Mouse (Mus musculus) lung, embryonic 15.5 days (tissue): ENCODE measurements around the gene Gja4. TPM values are rescaled to one million over a fixed set of nuclear protein-coding genes. Genes with fewer than 3 reads are reported as not detected.

ENCODE experiments used
- ATAC-seq: fragments of 200-750 bp; cut with Nextera tagmentation; 2 replicates; pipeline ENCODE4 v1.8.0; 2017; ENCODE audit warnings: moderate number of reproducible peaks, borderline replicate concordance; ENCODE audit not compliant: low FRiP score, low TSS enrichment; ENCODE audit errors: extremely low read depth
- H3K27ac ChIP-seq: fragments of 300-500 bp; sonication (generic); 2 replicates; pipeline ENCODE4 v1.5.1; 2015; ENCODE audit warnings: moderate library complexity, mild to moderate bottlenecking, inconsistent platforms
- H3K27me3 ChIP-seq: fragments of 300-500 bp; sonication (generic); 2 replicates; pipeline ENCODE4 v1.6.1; 2015; ENCODE audit warnings: inconsistent platforms
- H3K36me3 ChIP-seq: fragments of 300-500 bp; sonication (generic); 2 replicates; pipeline ENCODE4 v1.6.1; 2015; ENCODE audit warnings: inconsistent platforms
- H3K4me1 ChIP-seq: fragments of 300-500 bp; sonication (generic); 2 replicates; pipeline ENCODE4 v1.6.1; 2015; ENCODE audit warnings: inconsistent platforms
- H3K4me2 ChIP-seq: fragments of 300-500 bp; sonication (generic); 2 replicates; pipeline ENCODE4 v1.6.1; 2015; ENCODE audit warnings: inconsistent platforms, mild to moderate bottlenecking, moderate library complexity
- H3K4me3 ChIP-seq: fragments of 300-500 bp; sonication (generic); 2 replicates; pipeline ENCODE4 v1.5.1; 2015; ENCODE audit warnings: mild to moderate bottlenecking, inconsistent platforms
- H3K9ac ChIP-seq: fragments of 300-500 bp; sonication (generic); 2 replicates; pipeline ENCODE4 v1.6.1; 2015; ENCODE audit warnings: inconsistent platforms
- H3K9me3 ChIP-seq: fragments of 300-500 bp; sonication (generic); 2 replicates; pipeline ENCODE4 v1.6.1; 2016; ENCODE audit warnings: inconsistent platforms
- WGBS: fragments of 180-500 bp; shearing (Covaris S2); methylation state at CpG from one replicate; pipeline ENCODE4 v1.1.7; 2015; 5-methylcytosine and 5-hydroxymethylcytosine counted together
- polyA plus RNA-seq: library from polyadenylated mRNA; unstranded; fragments of >200 nt; fragmentation: Nextera tagmentation; extraction: Ambion mirVana; gene quantifications from 2 replicates; pipeline ENCODE4 v1.2.1, GENCODE M21; 2015

Gja4 gene
- polyA plus RNA-seq, 1 experiment from 2014 or later = 33.2 TPM

GRCm38 (mm10) chr4:127334870-127335504, 21.1 kb upstream of the Gja4 start:
- Histone ChIP-seq H3K4me2 (no peak overlapping the region), H3K4me3 (no peak overlapping the region), H3K36me3 (no peaks in the 10 kb centered on the region), H3K9ac (no peak overlapping the region), H3K4me1 (peaks cover 11% of the 10 kb centered on the region), H3K27me3 (peaks cover 28% of the 10 kb centered on the region), H3K9me3 (no peaks in the 10 kb centered on the region), H3K27ac (0 out of 2 replicates have a peak overlapping the region, but pooled peaks have one; percentile 0)
- no peak for ATAC-seq
- WGBS = 20% methylated on average over 5 of the region's 5 CpGs

DNA sequence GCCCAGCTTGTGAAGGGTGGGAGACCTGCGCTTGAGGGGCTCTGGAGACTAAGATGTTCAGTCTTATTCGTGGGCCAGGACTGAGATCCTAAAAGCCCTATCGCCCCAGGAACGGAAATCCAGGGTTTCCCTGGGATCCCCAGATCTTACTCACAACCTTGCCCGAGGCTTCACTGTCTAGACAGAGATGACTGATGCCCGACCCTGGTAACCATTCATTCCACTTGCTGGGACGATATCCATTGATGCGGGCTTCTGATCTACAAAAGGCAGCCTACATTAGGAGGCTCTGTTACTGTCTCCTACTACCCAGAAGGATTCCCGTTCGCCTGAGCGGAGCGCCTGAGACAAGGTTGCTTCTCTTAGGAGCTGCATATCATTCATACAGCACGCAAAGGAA, 17.3 kb upstream of the Gja4 start:
- ATAC-seq = no peak
- 25% methylated on average over 13 of the region's 13 CpGs for WGBS
- peak overlapping the region; percentile 50; the same call in 1 of the 2 replicates for H3K4me2 ChIP-seq
- H3K36me3 ChIP-seq = no peaks in the 10 kb centered on the region
- no peak overlapping the region for H3K4me3 ChIP-seq
- no peak overlapping the region for H3K27ac ChIP-seq
- H3K9ac ChIP-seq = no peak overlapping the region
- peaks cover 11% of the 10 kb centered on the region for H3K4me1 ChIP-seq
- no peaks in the 10 kb centered on the region for H3K9me3 ChIP-seq
- peaks cover 58% of the 10 kb centered on the region for H3K27me3 ChIP-seq

DNA sequence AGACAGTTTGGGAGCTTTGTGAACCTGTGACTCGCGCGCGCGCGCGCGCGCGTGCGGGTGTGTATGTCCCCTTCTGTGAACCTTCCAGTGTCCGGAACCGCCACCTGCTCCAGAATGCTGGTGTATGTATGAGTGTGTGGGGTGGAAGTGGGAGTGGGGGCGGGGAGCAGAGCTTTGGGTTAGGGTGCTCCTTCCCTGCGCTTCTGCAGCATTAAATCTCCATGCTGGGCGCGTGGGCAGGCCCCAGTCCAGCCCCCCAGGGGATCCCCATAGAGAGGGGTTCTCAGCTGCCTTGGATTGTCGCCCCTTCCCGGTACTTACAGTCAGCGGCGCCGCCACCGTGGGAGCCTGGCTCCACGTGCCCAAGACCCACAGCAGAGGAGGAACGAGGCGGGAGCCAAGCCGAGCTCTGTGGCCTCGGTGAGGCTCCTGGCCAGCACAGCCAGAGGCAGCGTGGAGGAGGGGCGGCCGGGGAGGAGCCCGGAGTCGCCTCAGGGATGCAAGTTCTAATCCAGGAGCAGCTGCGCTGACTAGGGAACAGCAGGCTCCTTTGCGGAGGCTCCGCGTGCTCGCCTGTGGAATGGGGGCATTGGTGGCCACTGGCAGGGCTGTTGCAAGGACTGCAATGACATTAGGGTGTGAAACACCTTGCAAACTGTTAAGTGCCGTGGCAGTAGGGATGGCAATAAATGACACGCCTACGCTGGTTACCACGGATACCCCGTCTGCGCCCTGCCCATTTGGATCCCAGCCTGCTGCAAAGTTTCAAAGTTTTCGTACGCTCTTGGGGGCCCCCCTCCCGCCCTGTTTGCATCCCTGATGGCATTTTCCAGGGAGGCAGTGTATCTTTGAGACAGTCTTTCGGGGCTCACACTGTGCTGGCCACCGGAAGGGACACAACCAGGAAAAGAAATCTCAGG, 16.6 kb upstream of the Gja4 start, which contains the start of gene Gjb3:
Gene Gjb3, minus strand, starts transcription at position 664 of the 920 bp plus-strand sequence.
- ATAC-seq = no peak
- H3K9ac ChIP-seq = 0 out of 2 replicates have a peak within 1 kb of the TSS, but pooled peaks have one; percentile 6
- no peak within 1 kb of the TSS for H3K27ac ChIP-seq
- H3K36me3 ChIP-seq = no peaks in the 10 kb centered on the region
- H3K27me3 ChIP-seq = peaks cover 59% of the 10 kb centered on the region
- peak within 1 kb of the TSS; percentile 23 for H3K4me3 ChIP-seq
- WGBS = 2% methylated on average over 49 of the region's 49 CpGs
- H3K4me2 ChIP-seq = peak within 1 kb of the TSS; percentile 50
- H3K4me1 ChIP-seq = peaks cover 11% of the 10 kb centered on the region
- no peaks in the 10 kb centered on the region for H3K9me3 ChIP-seq

DNA sequence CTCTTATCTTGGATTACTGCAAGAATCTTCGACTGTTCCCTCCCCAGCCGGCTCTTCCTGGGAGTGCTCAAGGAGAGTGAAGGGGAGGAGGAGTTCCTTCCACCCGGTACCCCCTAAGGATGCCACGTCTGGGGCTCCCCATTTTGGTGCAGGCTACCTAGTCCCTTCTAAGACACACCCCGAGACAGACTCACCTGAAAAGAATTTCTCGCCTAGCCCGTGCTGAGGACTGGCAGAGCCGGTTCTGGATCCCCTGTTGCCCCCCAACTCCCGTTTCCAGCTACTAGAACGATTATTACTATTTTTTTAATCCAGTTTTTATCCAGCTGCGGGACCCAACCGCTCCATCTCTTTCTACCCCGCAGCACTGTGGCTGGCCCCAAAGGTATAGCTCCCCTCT, 15.9 kb upstream of the Gja4 start:
- Histone ChIP-seq H3K4me1 (peaks cover 11% of the 10 kb centered on the region), H3K4me2 (peak overlapping the region; percentile 50), H3K36me3 (no peaks in the 10 kb centered on the region), H3K27me3 (peaks cover 65% of the 10 kb centered on the region), H3K4me3 (peak overlapping the region; percentile 23), H3K9me3 (no peaks in the 10 kb centered on the region), H3K9ac (no peak overlapping the region), H3K27ac (no peak overlapping the region)
- under 1% methylated on average over 13 of the region's 13 CpGs for WGBS
- ATAC-seq = peak; percentile 50; the same call in 1 of the 2 replicates

GRCm38 (mm10) chr4:127329046-127329445, 15.2 kb upstream of the Gja4 start:
- no peak overlapping the region for H3K4me3 ChIP-seq
- no peaks in the 10 kb centered on the region for H3K9me3 ChIP-seq
- peaks cover 11% of the 10 kb centered on the region for H3K4me1 ChIP-seq
- no peak overlapping the region for H3K4me2 ChIP-seq
- peaks cover 65% of the 10 kb centered on the region for H3K27me3 ChIP-seq
- WGBS = 16% methylated on average over 3 of the region's 3 CpGs
- no peak for ATAC-seq
- H3K36me3 ChIP-seq = no peaks in the 10 kb centered on the region
- H3K27ac ChIP-seq = no peak overlapping the region
- no peak overlapping the region for H3K9ac ChIP-seq

- ATAC-seq = no peak
- H3K36me3 ChIP-seq = no peaks in the 10 kb centered on the region
- H3K9me3 ChIP-seq = no peaks in the 10 kb centered on the region
- peaks cover 65% of the 10 kb centered on the region for H3K27me3 ChIP-seq
- H3K4me1 ChIP-seq = peaks cover 11% of the 10 kb centered on the region
- H3K27ac ChIP-seq = no peak overlapping the region
- 53% methylated on average over 7 of the region's 7 CpGs for WGBS
- H3K9ac ChIP-seq = no peak overlapping the region
- no peak overlapping the region for H3K4me2 ChIP-seq
- no peak overlapping the region for H3K4me3 ChIP-seq
Observed at GRCm38 (mm10) chr4:127328378-127328777, 14.5 kb upstream of the Gja4 start.

- Histone ChIP-seq H3K36me3 (no peaks in the 10 kb centered on the region), H3K4me1 (peaks cover 11% of the 10 kb centered on the region), H3K27me3 (peaks cover 64% of the 10 kb centered on the region), H3K4me3 (no peak overlapping the region), H3K27ac (no peak overlapping the region), H3K9me3 (no peaks in the 10 kb centered on the region), H3K9ac (no peak overlapping the region), H3K4me2 (no peak overlapping the region)
- ATAC-seq = no peak
- WGBS = 56% methylated on average over 6 of the region's 6 CpGs
Observed at GRCm38 (mm10) chr4:127327749-127328148, 13.9 kb upstream of the Gja4 start.

GRCm38 (mm10) chr4:127327258-127327657, 13.4 kb upstream of the Gja4 start:
- ATAC-seq = no peak
- 28% methylated on average over 7 of the region's 7 CpGs for WGBS
- peaks cover 11% of the 10 kb centered on the region for H3K4me1 ChIP-seq
- no peak overlapping the region for H3K4me3 ChIP-seq
- peaks cover 60% of the 10 kb centered on the region for H3K27me3 ChIP-seq
- no peak overlapping the region for H3K4me2 ChIP-seq
- H3K9me3 ChIP-seq = no peaks in the 10 kb centered on the region
- no peaks in the 10 kb centered on the region for H3K36me3 ChIP-seq
- no peak overlapping the region for H3K27ac ChIP-seq
- no peak overlapping the region for H3K9ac ChIP-seq

DNA sequence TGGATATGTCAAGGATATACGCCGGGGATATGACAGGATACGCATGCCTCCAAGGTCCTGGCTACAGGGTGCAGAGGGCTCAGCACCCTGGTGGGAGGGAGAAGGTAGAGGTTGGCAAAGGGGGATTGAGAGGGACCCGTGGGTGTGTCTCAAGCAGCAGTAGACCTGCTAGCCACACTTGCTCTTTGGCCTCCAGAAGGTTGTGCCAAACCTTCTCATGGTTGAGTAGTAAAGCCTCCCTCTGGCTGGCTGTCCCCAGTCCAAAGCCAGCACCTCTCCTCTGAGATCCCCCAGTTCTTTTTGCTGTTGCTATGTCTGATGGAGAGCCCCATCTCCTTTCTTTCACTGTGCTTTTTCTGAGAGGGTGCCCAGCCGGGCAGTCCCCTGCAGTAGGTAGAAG, 11.4 kb upstream of the Gja4 start:
- H3K27me3 ChIP-seq = peaks cover 40% of the 10 kb centered on the region
- H3K4me1 ChIP-seq = peaks cover 3% of the 10 kb centered on the region
- H3K9ac ChIP-seq = no peak overlapping the region
- no peaks in the 10 kb centered on the region for H3K36me3 ChIP-seq
- H3K9me3 ChIP-seq = no peaks in the 10 kb centered on the region
- H3K4me3 ChIP-seq = no peak overlapping the region
- no peak overlapping the region for H3K27ac ChIP-seq
- no peak overlapping the region for H3K4me2 ChIP-seq
- 80% methylated on average over 5 of the region's 5 CpGs for WGBS
- ATAC-seq = no peak

DNA sequence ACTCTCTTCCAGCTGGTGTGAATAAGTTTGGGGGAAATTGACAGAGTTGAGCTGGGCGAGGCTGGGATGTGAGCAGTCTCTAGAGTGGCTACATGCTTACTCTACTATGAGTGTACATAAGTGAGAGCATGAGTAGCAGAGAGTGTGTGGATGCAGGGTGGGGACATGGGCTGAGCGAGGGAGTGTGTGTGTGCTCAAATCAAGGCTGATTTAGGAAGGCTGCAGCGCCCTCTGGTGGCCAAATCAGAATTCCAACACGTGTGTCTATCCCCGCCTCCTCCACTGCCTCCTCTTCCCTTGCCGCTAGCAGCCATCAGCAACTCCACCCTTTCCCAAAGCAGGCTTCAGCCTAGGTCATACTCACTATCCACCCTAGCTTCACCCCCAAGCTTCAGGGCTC, 10.9 kb upstream of the Gja4 start:
- H3K27ac ChIP-seq = no peak overlapping the region
- 5% methylated on average over 6 of the region's 6 CpGs for WGBS
- peak; percentile 48 for ATAC-seq
- H3K27me3 ChIP-seq = peaks cover 35% of the 10 kb centered on the region
- no peak overlapping the region for H3K4me3 ChIP-seq
- no peak overlapping the region for H3K9ac ChIP-seq
- no peaks in the 10 kb centered on the region for H3K9me3 ChIP-seq
- no peaks in the 10 kb centered on the region for H3K36me3 ChIP-seq
- H3K4me2 ChIP-seq = no peak overlapping the region
- H3K4me1 ChIP-seq = no peaks in the 10 kb centered on the region

GRCm38 (mm10) chr4:127324296-127324695, 10.5 kb upstream of the Gja4 start:
- no peak for ATAC-seq
- no peaks in the 10 kb centered on the region for H3K4me1 ChIP-seq
- no peak overlapping the region for H3K27ac ChIP-seq
- 74% methylated on average over 10 of the region's 10 CpGs for WGBS
- H3K9ac ChIP-seq = no peak overlapping the region
- H3K9me3 ChIP-seq = no peaks in the 10 kb centered on the region
- H3K27me3 ChIP-seq = peaks cover 30% of the 10 kb centered on the region
- H3K4me3 ChIP-seq = no peak overlapping the region
- H3K36me3 ChIP-seq = no peaks in the 10 kb centered on the region
- H3K4me2 ChIP-seq = no peak overlapping the region

DNA sequence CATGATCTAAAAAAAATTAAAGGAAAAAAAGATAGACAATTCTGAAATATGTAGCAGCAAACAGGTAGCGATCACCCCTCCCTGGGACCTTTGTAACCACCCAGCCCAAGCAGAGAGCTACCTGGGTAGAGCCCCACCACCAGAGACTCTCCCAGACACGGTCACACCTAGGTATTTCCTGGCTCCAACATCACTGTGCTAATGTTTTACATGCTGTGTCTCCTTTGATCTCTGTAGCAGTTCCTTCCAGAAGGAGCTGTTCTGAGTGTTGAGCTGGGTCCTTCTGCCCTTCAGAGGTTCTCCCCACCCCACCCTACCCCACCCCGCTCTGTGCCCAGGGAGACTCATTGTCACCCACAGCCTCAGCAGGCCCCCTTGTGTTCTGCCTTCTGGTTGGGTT, 9.8 kb upstream of the Gja4 start:
- peaks cover 25% of the 10 kb centered on the region for H3K27me3 ChIP-seq
- no peaks in the 10 kb centered on the region for H3K4me1 ChIP-seq
- no peak for ATAC-seq
- H3K36me3 ChIP-seq = no peaks in the 10 kb centered on the region
- WGBS = 49% methylated on average over 3 of the region's 3 CpGs
- H3K4me3 ChIP-seq = no peak overlapping the region
- H3K9me3 ChIP-seq = no peaks in the 10 kb centered on the region
- no peak overlapping the region for H3K9ac ChIP-seq
- H3K4me2 ChIP-seq = no peak overlapping the region
- H3K27ac ChIP-seq = no peak overlapping the region
